13 mouse cellular contexts compared by ENCODE assay signal in genomic region chr6:53593603-53594002, GRCm38 (mm10).
DNase-seq lines count a peak whose midpoint lies in the region; ATAC-seq lines count a peak whose summit lies in the region.
"Had no signal": no experiment of that assay in that cellular context is flagged by ENCODE, and none has a peak within 500 bp of the region (broad histone marks: within the 10 kb centered on the region; RNA-seq: fewer than 3 reads in every experiment).

No protein-coding gene starts in this region.

- no peaks in the 10 kb centered on the region for H3K9me3 ChIP-seq in forebrain, embryonic 14.5 days (replicated peaks; ENCODE audit: control insufficient read depth, low read length)
- H3K9me3 ChIP-seq in limb, embryonic 13.5 days = no peaks in the 10 kb centered on the region
- no peaks in the 10 kb centered on the region for H3K9me3 ChIP-seq in neural tube, embryonic 13.5 days
- H3K9me3 ChIP-seq: heart, embryonic 13.5 days had no signal

- ATAC-seq in forebrain, embryonic 14.5 days = peak; percentile 90
- ATAC-seq in limb, embryonic 13.5 days (ENCODE audit: low FRiP score, low read depth) = no peak
- peak; percentile 89 for ATAC-seq in neural tube, embryonic 13.5 days (ENCODE audit: low read depth)
- no peak for ATAC-seq in megakaryocyte, adult 5-6 weeks (ENCODE audit: poor library complexity, severe bottlenecking)

- no peak overlapping the region for H3K9ac ChIP-seq in forebrain, embryonic 14.5 days (ENCODE audit: low read length)
- peak overlapping the region; percentile 25; the same call in 1 of the 2 replicates for H3K9ac ChIP-seq in limb, embryonic 13.5 days
- H3K9ac ChIP-seq in neural tube, embryonic 13.5 days = no peak overlapping the region
- H3K9ac ChIP-seq: heart, embryonic 13.5 days had no signal

- H3K36me3 ChIP-seq in forebrain, embryonic 14.5 days (ENCODE audit: control insufficient read depth, insufficient read depth, low read length) = no peaks in the 10 kb centered on the region
- H3K36me3 ChIP-seq in limb, embryonic 13.5 days = peaks cover 12% of the 10 kb centered on the region
- no peaks in the 10 kb centered on the region for H3K36me3 ChIP-seq in neural tube, embryonic 13.5 days

- DNase-seq in heart, adult 11 months = peak; percentile 81
- DNase-seq in heart, postnatal 4 days = no peak
- DNase-seq in forebrain, embryonic 14.5 days (ENCODE audit: low spot score) = peak; percentile 82
- DNase-seq in adrenal gland, postnatal 36 days = no peak
- DNase-seq in layer of hippocampus, postnatal 10 days (ENCODE audit: low spot score in 2 of 2) = no peak
- DNase-seq: adrenal gland, postnatal 10 days; cerebellum, adult 9-11 months; kidney, adult 18-20 months; lung, postnatal 10 days had no signal

- no peaks in the 10 kb centered on the region for H3K27me3 ChIP-seq in forebrain, embryonic 14.5 days (replicated peaks; ENCODE audit: control insufficient read depth, insufficient read depth, low read length)
- no peaks in the 10 kb centered on the region for H3K27me3 ChIP-seq in limb, embryonic 13.5 days
- 0 out of 2 replicates have a peak, but pooled peaks cover 4% of the 10 kb centered on the region for H3K27me3 ChIP-seq in neural tube, embryonic 13.5 days
- H3K27me3 ChIP-seq: heart, embryonic 13.5 days had no signal

- no peak overlapping the region for H3K4me2 ChIP-seq in forebrain, embryonic 14.5 days (ENCODE audit: low read length)
- peak overlapping the region; percentile 21; the same call in 1 of the 2 replicates for H3K4me2 ChIP-seq in limb, embryonic 13.5 days (replicated peaks)
- H3K4me2 ChIP-seq in neural tube, embryonic 13.5 days = 0 out of 2 replicates have a peak overlapping the region, but pooled peaks have one; percentile 0
- H3K4me2 ChIP-seq: heart, embryonic 13.5 days had no signal

- peaks cover 11% of the 10 kb centered on the region for H3K4me1 ChIP-seq in forebrain, embryonic 14.5 days (ENCODE audit: control insufficient read depth, insufficient read depth, low read length)
- H3K4me1 ChIP-seq in limb, embryonic 13.5 days = peaks cover 43% of the 10 kb centered on the region
- peaks cover 19% of the 10 kb centered on the region for H3K4me1 ChIP-seq in neural tube, embryonic 13.5 days (replicated peaks)

- WGBS in forebrain, embryonic 14.5 days = 18% methylated on average over 4 of the region's 4 CpGs
- WGBS in limb, embryonic 13.5 days = 20% methylated on average over 4 of the region's 4 CpGs
- WGBS in neural tube, embryonic 13.5 days = 16% methylated on average over 4 of the region's 4 CpGs

- peak overlapping the region; percentile 6; the same call in 1 of the 2 replicates for H3K27ac ChIP-seq in forebrain, embryonic 14.5 days (ENCODE audit: low read depth, low read length)
- H3K27ac ChIP-seq in limb, embryonic 13.5 days = peak overlapping the region; percentile 63; the same call in 1 of the 2 replicates
- H3K27ac ChIP-seq in neural tube, embryonic 13.5 days (replicated peaks) = peak overlapping the region; percentile 64
- H3K27ac ChIP-seq: heart, embryonic 13.5 days had no signal

- H3K4me3 ChIP-seq in forebrain, embryonic 14.5 days (ENCODE audit: low read depth, low read length) = no peak overlapping the region
- H3K4me3 ChIP-seq in limb, embryonic 13.5 days = no peak overlapping the region
- H3K4me3 ChIP-seq in neural tube, embryonic 13.5 days = no peak overlapping the region
- H3K4me3 ChIP-seq: heart, embryonic 13.5 days had no signal

Comparison
In these comparisons a context has a peak if more than half of its experiments do, and no peak if none do; other contexts are left out.
1. DNase-seq: peak in heart, adult 11 months (single experiment) and forebrain, embryonic 14.5 days (single experiment); none in heart, postnatal 4 days (single experiment), adrenal gland, postnatal 36 days (0 of 2) and layer of hippocampus, postnatal 10 days (0 of 2).
2. ATAC-seq: peak in forebrain, embryonic 14.5 days (single experiment) and neural tube, embryonic 13.5 days (single experiment); none in limb, embryonic 13.5 days (single experiment) and megakaryocyte, adult 5-6 weeks (single experiment).
3. H3K27ac ChIP-seq: peak in every context shown above with its lines; median percentile 64 in neural tube, embryonic 13.5 days; 63 in limb, embryonic 13.5 days; 6 in forebrain, embryonic 14.5 days.